Mouse (Mus musculus): Measurements from ENCODE around the gene Foxd1. TPM values are rescaled to one million over a fixed set of nuclear protein-coding genes. Genes with fewer than 3 reads are reported as not detected.

Foxd1 gene
- polyA plus RNA-seq, 1 experiment: not detected

GRCm38 (mm10) chr13:98353709-98354089, 343 bp upstream of the Foxd1 start:
- DNase-seq (ENCODE audit: low read depth, low spot score): no peak
- WGBS: 3% methylated on average over 13 of the region's 13 CpGs

GRCm38 (mm10) chr13:98354871-98355558, 973 bp downstream of the Foxd1 start:
- 1% methylated on average over 90 of the region's 102 CpGs for WGBS

DNA sequence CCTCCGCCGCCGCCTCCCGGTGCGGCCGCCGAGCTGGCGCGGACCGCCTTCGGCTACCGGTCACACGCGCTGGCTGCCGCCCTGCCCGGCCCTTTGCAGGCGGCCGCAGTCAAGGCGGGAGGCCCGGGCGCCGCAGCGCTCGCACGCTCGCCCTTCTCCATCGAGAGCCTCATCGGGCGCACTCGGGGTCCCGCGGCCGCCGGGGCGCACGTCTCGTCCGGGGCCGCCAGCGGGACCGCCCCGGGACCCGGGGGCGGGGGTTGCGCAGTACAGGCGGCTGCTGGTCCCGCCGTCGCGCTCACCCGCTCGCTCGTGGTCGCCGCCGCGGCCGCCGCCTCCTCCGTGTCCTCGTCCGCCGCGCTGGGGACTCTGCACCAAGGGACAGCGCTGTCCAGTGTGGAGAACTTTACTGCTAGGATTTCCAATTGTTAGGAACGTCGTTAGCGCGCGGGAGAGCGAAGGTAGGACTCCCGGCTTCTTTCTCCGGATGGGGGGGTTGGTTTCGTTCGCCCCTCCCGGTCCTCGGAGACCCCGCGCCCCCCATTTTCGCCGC, 1.6 kb downstream of the Foxd1 start:
- no peak for DNase-seq (ENCODE audit: low read depth, low spot score)
- 1% methylated on average over 79 of the region's 81 CpGs for WGBS

More at GRCm38 (mm10) chr13:98354871-98355558, 973 bp downstream of the Foxd1 start:
- no peak for DNase-seq (ENCODE audit: low read depth, low spot score)

- DNase-seq (ENCODE audit: low read depth, low spot score): no peak
- WGBS: 16% methylated on average over 9 of the region's 9 CpGs
Measured at GRCm38 (mm10) chr13:98356176-98356972, 2.3 kb downstream of the Foxd1 start.

DNA sequence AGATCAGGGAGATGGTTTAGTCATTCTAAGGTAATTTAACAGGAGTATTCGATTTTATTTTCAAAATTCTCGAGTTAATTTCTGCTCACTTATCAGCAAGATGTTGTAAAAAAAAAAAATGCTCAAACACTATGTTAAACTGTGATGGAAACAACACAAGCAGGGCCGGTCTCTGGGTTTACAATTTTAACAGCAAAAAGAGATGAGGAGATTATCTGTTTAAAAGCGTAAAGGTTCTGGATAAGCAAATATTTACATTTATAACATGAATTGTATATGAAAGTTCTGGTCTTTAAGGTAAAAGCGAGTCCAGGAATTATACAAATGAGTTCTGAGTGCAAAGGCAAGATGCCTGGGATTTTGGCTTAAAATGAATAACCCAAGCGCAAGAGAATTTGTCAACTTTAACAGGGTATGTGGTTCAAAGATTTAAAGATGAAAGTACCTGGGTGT, 3.0 kb downstream of the Foxd1 start:
- WGBS: 18% methylated on average over 6 of the region's 6 CpGs
- no peak for DNase-seq (ENCODE audit: low read depth, low spot score)

GRCm38 (mm10) chr13:98357433-98358423, 3.7 kb downstream of the Foxd1 start:
- DNase-seq (ENCODE audit: low read depth, low spot score): no peak
- WGBS: 12% methylated on average over 18 of the region's 18 CpGs

GRCm38 (mm10) chr13:98358424-98359181, 4.6 kb downstream of the Foxd1 start:
- DNase-seq (ENCODE audit: low read depth, low spot score): no peak

DNA sequence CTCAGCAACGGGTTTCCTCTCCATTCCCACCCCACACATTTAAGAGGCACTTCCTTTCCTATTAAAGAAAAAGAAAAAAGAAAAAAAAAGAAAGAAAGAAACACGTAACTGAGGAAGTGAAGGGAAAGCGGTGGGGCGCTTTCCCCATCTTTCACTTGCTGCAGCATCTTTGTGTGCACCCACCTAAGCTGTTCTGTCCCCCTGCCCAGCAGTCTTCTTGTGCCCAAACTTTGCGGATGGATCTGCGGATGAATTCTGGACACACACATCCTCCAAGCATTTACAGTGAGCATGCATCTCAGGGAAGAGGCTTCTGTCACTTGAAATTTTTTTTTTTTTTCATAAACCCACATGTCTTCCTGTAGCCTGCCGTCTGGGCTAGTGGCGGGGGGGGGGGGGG, 5.3 kb downstream of the Foxd1 start:
- 8% methylated on average over 7 of the region's 8 CpGs for whole genome bisulfite sequencing
- DNase-seq (ENCODE audit: low read depth, low spot score): no peak

More at GRCm38 (mm10) chr13:98358424-98359181, 4.6 kb downstream of the Foxd1 start:
- 8% methylated on average over 23 of the region's 23 CpGs for WGBS

GRCm38 (mm10) chr13:98360391-98360790, 6.3 kb downstream of the Foxd1 start:
- no peak for DNase-seq (ENCODE audit: low read depth, low spot score)
- WGBS: 7% methylated on average over 6 of the region's 6 CpGs

- DNase-seq (ENCODE audit: low read depth, low spot score): no peak
- WGBS: 17% methylated on average over 5 of the region's 5 CpGs
Measured at GRCm38 (mm10) chr13:98361161-98361560, 7.1 kb downstream of the Foxd1 start.

DNA sequence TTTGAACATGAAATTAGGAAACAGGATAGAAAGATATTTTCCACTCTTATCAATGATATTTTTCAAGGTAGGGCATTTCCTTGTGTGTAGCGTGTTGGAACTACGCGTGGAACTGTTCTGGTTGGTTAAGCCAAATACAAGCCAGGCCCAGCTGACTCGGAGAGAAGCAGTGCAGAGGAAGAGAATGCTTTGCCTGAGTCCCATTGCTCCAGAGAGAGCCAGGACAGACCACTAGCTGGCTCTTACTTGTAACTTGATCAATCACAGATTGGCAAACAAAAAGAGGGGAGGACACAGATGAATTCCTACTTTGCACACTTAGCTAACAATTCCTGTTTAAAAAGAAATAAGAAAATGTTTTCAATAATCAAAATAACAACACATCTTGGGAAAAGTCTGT, 9.0 kb downstream of the Foxd1 start:
- WGBS: 21% methylated on average over 4 of the region's 4 CpGs
- DNase-seq (ENCODE audit: low read depth, low spot score): no peak

GRCm38 (mm10) chr13:98365081-98365480, 11.0 kb downstream of the Foxd1 start:
- WGBS: 10% methylated on average over 8 of the region's 8 CpGs
- DNase-seq (ENCODE audit: low read depth, low spot score): no peak

- DNase-seq (ENCODE audit: low read depth, low spot score): no peak
- 4% methylated on average over 52 of the region's 52 CpGs for WGBS
Measured at GRCm38 (mm10) chr13:98365766-98366421, 11.9 kb downstream of the Foxd1 start.

DNA sequence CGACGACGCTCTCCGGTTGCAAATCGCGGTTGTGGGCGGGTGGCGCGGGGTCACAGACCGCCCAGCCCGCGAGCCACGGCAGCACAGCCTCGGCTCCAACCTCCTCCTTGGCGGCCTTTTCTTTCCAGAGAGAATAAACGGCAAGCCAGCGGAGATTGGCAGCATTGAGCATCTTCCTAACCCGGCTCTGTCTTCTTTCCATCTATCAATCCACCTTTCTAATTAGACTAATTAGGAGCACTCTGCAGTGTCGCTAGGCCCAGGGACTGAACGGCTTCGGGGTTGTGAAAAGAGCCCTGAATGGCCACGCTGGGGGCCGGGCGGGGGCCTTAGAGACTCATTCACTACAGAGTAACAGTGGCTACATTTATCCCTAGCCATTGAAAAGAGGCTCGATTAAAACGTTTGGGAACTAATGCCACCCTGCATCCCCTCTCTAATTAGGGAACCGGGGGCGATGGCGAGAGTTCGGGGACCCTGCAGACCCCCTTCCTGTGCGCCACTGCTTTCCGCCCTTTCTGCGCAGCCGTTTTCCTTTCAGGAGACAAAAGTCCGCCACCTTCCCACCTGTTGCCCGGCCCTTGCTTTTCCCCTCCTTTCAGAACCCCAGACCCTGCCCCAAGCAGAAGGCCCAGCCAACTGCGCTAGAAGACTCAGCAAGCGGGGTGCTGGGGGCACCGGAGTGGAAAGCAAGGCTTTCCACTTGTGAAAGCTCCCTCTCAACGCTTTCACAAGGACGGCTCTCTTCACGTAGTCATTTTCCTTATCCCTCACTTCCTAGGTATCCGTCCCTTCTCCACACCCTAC, 12.6 kb downstream of the Foxd1 start:
- 5% methylated on average over 43 of the region's 43 CpGs for WGBS
- DNase-seq (ENCODE audit: low read depth, low spot score): no peak

GRCm38 (mm10) chr13:98367601-98368000, 13.6 kb downstream of the Foxd1 start:
- WGBS: 23% methylated on average over 3 of the region's 3 CpGs
- DNase-seq (ENCODE audit: low read depth, low spot score): no peak

- 35% methylated on average over 6 of the region's 6 CpGs for WGBS
- no peak for DNase-seq (ENCODE audit: low read depth, low spot score)
Measured at GRCm38 (mm10) chr13:98369046-98369445, 15.0 kb downstream of the Foxd1 start.

DNA sequence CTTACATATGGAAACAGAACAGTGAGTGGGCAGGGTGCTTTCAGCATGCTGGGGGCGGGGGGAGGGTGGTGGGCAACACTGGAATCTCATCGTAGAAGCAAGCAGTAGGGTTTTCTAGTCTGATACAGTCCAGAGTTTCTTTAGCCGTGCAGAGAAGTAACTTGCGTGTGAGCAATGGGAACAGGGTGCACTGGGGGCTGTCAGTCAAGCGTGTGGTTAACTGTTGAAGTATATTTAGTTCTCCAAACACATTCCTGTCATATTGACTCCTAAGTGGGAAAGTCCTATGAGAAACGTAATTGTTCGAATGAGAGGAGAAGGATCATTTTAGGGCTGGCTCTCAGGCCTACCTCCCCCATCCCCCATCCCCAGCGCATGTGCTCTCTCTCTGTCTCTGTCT, 20.5 kb downstream of the Foxd1 start:
- WGBS: 73% methylated on average over 8 of the region's 8 CpGs
- DNase-seq (ENCODE audit: low read depth, low spot score): no peak

GRCm38 (mm10) chr13:98374979-98375378, 20.9 kb downstream of the Foxd1 start:
- DNase-seq (ENCODE audit: low read depth, low spot score): no peak
- WGBS: 69% methylated on average over 3 of the region's 3 CpGs
